Mouse (Mus musculus) neural tube, embryonic 12.5 days (tissue): ENCODE data around the gene Ablim1. TPM values are rescaled to one million over a fixed set of nuclear protein-coding genes. Genes with fewer than 3 reads are reported as not detected.

Experiments
- ATAC-seq: fragments of 200-750 bp; cut with Nextera tagmentation; 2 replicates; pipeline ENCODE4 v1.8.0; 2017; ENCODE audit warnings: low read depth, mild to moderate bottlenecking, moderate TSS enrichment, moderate library complexity; ENCODE audit not compliant: low FRiP score
- H3K27ac ChIP-seq: fragments of 300-500 bp; sonication (generic); 2 replicates; pipeline ENCODE4 v1.5.1; 2016
- H3K27me3 ChIP-seq: fragments of 300-500 bp; sonication (generic); replicated peaks from 2 replicates; pipeline ENCODE4 v1.6.1; 2016; ENCODE audit warnings: mild to moderate bottlenecking
- H3K36me3 ChIP-seq: fragments of 300-500 bp; sonication (generic); 2 replicates; pipeline ENCODE4 v1.6.1; 2016; ENCODE audit warnings: mild to moderate bottlenecking
- H3K4me1 ChIP-seq: fragments of 300-500 bp; sonication (generic); 2 replicates; pipeline ENCODE4 v1.6.1; 2016
- H3K4me2 ChIP-seq: fragments of 300-500 bp; sonication (generic); replicated peaks from 2 replicates; pipeline ENCODE4 v1.6.1; 2016; ENCODE audit warnings: mild to moderate bottlenecking
- H3K4me3 ChIP-seq: fragments of 300-500 bp; sonication (generic); 2 replicates; pipeline ENCODE4 v1.5.1; 2016
- H3K9ac ChIP-seq: fragments of 300-500 bp; sonication (generic); 2 replicates; pipeline ENCODE4 v1.6.1; 2016; ENCODE audit warnings: mild to moderate bottlenecking
- H3K9me3 ChIP-seq: fragments of 300-500 bp; sonication (generic); 2 replicates; pipeline ENCODE4 v1.6.1; 2016; ENCODE audit warnings: mild to moderate bottlenecking
- WGBS: fragments of 180-500 bp; shearing (Covaris S2); methylation state at CpG from one replicate; pipeline ENCODE4 v1.1.7; 2016; 5-methylcytosine and 5-hydroxymethylcytosine counted together
- polyA plus RNA-seq: library from polyadenylated mRNA; unstranded; fragments of >200 nt; fragmentation: Nextera tagmentation; extraction: Ambion mirVana; gene quantifications from 2 replicates; pipeline ENCODE4 v1.2.1, GENCODE M21; 2016

Ablim1 gene
- polyA plus RNA-seq, 1 experiment from 2014 or later, result 34.9 TPM

DNA sequence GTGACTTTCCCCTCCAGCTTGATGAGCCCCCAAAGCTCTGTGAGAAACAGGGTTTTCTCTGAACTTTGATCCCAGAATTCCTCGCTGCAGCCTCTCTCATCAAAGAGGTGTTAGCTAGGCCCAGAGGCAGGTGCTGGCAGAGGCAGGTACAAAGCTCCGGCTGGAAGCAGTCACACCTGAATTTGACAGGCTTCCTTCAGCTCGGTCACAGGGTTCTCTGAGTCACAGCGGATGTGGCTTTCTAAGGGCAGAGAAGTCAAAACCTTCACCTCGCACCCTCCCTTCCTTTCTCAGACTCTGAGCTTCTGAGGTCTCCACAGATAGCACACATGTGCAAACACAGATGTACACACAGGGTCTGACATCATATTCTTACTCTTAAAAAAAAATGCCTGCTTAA lies 182.4 kb downstream of the Ablim1 start:
- Histone ChIP-seq H3K36me3 (no peaks in the 10 kb centered on the region), H3K9me3 (no peaks in the 10 kb centered on the region), H3K27ac (no peak overlapping the region), H3K9ac (no peak overlapping the region), H3K4me3 (no peak overlapping the region), H3K4me1 (peaks cover 10% of the 10 kb centered on the region), H3K27me3 (no peaks in the 10 kb centered on the region), H3K4me2 (no peak overlapping the region)
- 88% methylated on average over 5 of the region's 5 CpGs for WGBS
- no peak for ATAC-seq

GRCm38 (mm10) chr19:57131366-57131765 lies 183.4 kb downstream of the Ablim1 start:
- Histone ChIP-seq H3K4me3 (no peak overlapping the region), H3K9ac (no peak overlapping the region), H3K27me3 (no peaks in the 10 kb centered on the region), H3K9me3 (no peaks in the 10 kb centered on the region), H3K4me2 (no peak overlapping the region), H3K36me3 (no peaks in the 10 kb centered on the region), H3K4me1 (peaks cover 10% of the 10 kb centered on the region), H3K27ac (no peak overlapping the region)
- no peak for ATAC-seq
- WGBS, result 81% methylated on average over 4 of the region's 4 CpGs

DNA sequence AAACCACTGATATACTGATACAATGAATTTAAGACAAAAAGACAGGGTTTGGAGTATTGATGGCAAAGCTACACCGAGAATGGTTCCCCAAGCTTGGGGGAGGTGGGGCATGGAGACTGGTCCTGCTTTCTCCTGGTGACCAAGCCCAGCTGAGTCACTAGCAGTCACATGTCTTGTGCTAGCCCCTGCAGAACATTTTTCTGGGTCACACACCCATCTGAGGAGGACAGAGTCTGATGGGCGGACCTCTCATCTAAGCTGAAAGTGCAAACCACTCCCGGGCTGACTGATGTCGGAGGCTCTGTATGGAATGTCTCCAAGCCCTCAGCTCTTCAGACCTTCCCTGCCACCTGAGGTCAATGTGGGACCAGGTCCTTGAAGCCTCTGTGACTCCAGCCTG lies 184.1 kb downstream of the Ablim1 start:
- no peak for ATAC-seq
- H3K9me3 ChIP-seq, result no peaks in the 10 kb centered on the region
- no peaks in the 10 kb centered on the region for H3K27me3 ChIP-seq
- no peak overlapping the region for H3K9ac ChIP-seq
- no peak overlapping the region for H3K4me2 ChIP-seq
- 85% methylated on average over 4 of the region's 4 CpGs for WGBS
- no peaks in the 10 kb centered on the region for H3K36me3 ChIP-seq
- H3K27ac ChIP-seq, result no peak overlapping the region
- peaks cover 10% of the 10 kb centered on the region for H3K4me1 ChIP-seq
- H3K4me3 ChIP-seq, result no peak overlapping the region

DNA sequence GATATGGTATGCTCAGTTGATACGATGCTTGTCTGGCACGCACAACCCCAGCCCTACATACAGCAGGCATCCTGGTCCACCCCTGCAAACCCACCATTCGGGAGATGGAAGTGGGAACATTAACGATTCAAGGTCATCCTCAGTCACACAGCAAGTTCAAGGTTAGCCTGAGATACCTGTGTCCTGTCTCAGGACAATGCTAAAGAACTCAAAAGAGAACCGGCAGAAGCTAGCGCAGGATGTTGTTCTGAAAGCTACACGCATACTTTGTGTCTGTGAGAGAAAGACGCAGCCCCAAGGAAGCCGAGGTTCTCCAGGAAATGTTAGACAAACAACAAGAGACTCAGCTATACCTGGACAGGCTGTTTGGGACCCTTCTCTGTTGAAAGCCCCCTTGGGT lies 185.0 kb downstream of the Ablim1 start:
- Histone ChIP-seq H3K4me2 (no peak overlapping the region), H3K9me3 (no peaks in the 10 kb centered on the region), H3K27me3 (no peaks in the 10 kb centered on the region), H3K4me3 (no peak overlapping the region), H3K4me1 (peaks cover 8% of the 10 kb centered on the region), H3K27ac (no peak overlapping the region), H3K9ac (no peak overlapping the region), H3K36me3 (no peaks in the 10 kb centered on the region)
- no peak for ATAC-seq
- 90% methylated on average over 9 of the region's 9 CpGs for WGBS

- ATAC-seq, result no peak
- H3K4me2 ChIP-seq, result no peak overlapping the region
- H3K27ac ChIP-seq, result no peak overlapping the region
- H3K9ac ChIP-seq, result no peak overlapping the region
- no peak overlapping the region for H3K4me3 ChIP-seq
- 80% methylated on average over 6 of the region's 6 CpGs for WGBS
- no peaks in the 10 kb centered on the region for H3K36me3 ChIP-seq
- no peaks in the 10 kb centered on the region for H3K9me3 ChIP-seq
- H3K27me3 ChIP-seq, result no peaks in the 10 kb centered on the region
- peaks cover 6% of the 10 kb centered on the region; the same call in 1 of the 2 replicates for H3K4me1 ChIP-seq
Measured at GRCm38 (mm10) chr19:57128037-57128436, 186.7 kb downstream of the Ablim1 start.

DNA sequence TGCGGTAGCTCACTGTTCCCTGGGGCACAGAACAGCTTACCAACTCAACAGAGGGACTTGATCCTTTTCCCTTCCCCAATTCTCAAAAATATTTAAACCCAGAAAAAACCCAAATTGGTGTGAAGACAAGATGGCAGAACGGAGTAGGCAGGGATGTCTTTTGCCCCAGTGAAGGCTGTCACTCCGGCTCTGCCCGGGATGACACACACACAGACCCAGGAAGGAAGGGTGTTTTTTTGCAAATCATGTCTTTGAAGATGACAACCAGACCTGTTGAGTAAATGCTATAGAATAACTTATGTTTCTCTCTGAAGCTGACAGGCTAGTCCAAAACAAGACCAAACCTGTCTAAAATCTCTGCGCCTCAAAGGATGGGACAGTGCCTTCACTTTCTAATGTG lies 187.2 kb downstream of the Ablim1 start:
- H3K36me3 ChIP-seq, result no peaks in the 10 kb centered on the region
- no peak overlapping the region for H3K4me2 ChIP-seq
- H3K4me1 ChIP-seq, result peaks cover 6% of the 10 kb centered on the region; the same call in 1 of the 2 replicates
- no peak for ATAC-seq
- no peaks in the 10 kb centered on the region for H3K9me3 ChIP-seq
- H3K27me3 ChIP-seq, result no peaks in the 10 kb centered on the region
- H3K27ac ChIP-seq, result no peak overlapping the region
- no peak overlapping the region for H3K9ac ChIP-seq
- H3K4me3 ChIP-seq, result no peak overlapping the region
- WGBS, result 94% methylated on average over 5 of the region's 5 CpGs

- Histone ChIP-seq H3K4me3 (no peak overlapping the region), H3K9me3 (no peaks in the 10 kb centered on the region), H3K27me3 (no peaks in the 10 kb centered on the region), H3K4me1 (peaks cover 6% of the 10 kb centered on the region; the same call in 1 of the 2 replicates), H3K36me3 (no peaks in the 10 kb centered on the region), H3K27ac (no peak overlapping the region), H3K9ac (no peak overlapping the region), H3K4me2 (no peak overlapping the region)
- ATAC-seq, result no peak
- WGBS, result 84% methylated on average over 10 of the region's 10 CpGs
Measured at GRCm38 (mm10) chr19:57126950-57127349, 187.8 kb downstream of the Ablim1 start.

DNA sequence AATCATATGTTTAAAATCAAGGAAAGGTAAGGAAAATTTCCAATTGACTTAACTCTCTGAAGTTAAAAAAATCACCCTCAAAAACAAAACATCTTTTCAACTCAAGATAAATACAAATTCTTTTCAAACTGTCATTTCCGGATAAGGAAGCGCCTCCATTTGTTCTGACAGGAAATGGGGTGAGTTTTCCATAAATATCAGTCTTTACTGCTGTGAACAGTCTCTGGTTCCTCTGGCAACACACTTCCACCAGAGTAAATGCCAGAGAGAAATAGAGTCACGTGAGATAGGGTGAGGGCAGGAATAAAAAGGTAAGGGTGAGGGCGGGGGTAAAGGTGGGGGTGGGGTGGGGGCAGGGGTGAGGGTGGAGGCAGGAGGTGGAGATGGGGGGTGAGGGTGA lies 189.8 kb downstream of the Ablim1 start:
- no peaks in the 10 kb centered on the region for H3K27me3 ChIP-seq
- H3K4me1 ChIP-seq, result peaks cover 6% of the 10 kb centered on the region; the same call in 1 of the 2 replicates
- H3K4me2 ChIP-seq, result no peak overlapping the region
- 78% methylated on average over 4 of the region's 4 CpGs for WGBS
- no peak overlapping the region for H3K4me3 ChIP-seq
- no peak for ATAC-seq
- H3K36me3 ChIP-seq, result no peaks in the 10 kb centered on the region
- no peak overlapping the region for H3K9ac ChIP-seq
- H3K27ac ChIP-seq, result no peak overlapping the region
- H3K9me3 ChIP-seq, result no peaks in the 10 kb centered on the region

DNA sequence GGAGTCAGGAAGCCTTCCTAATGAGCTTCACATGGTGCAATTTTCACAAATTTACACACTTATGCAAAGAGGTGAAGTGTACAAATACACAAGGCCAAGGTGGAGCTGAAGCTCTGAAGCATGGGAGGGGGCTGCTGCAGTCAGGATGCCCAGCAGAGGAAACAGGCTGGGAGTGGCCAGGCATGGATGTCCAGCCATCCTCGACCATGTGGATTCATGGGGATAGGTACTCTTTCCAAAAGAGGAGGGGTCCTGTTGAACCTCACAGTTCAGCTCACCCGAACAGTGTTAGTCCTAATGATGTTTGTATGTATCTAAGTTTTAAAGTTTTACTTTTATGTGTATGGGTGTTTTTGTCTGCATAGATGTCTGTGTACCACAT lies 190.6 kb downstream of the Ablim1 start:
- Histone ChIP-seq H3K9me3 (no peaks in the 10 kb centered on the region), H3K27me3 (no peaks in the 10 kb centered on the region), H3K4me3 (no peak overlapping the region), H3K9ac (no peak overlapping the region), H3K4me1 (peaks cover 10% of the 10 kb centered on the region), H3K27ac (no peak overlapping the region), H3K36me3 (no peaks in the 10 kb centered on the region), H3K4me2 (no peak overlapping the region)
- 71% methylated on average over 2 of the region's 2 CpGs for WGBS
- no peak for ATAC-seq

- 63% methylated on average over 11 of the region's 11 CpGs for WGBS
- no peak overlapping the region for H3K9ac ChIP-seq
- H3K4me1 ChIP-seq, result peaks cover 14% of the 10 kb centered on the region
- H3K36me3 ChIP-seq, result no peaks in the 10 kb centered on the region
- H3K27me3 ChIP-seq, result no peaks in the 10 kb centered on the region
- ATAC-seq, result no peak
- no peaks in the 10 kb centered on the region for H3K9me3 ChIP-seq
- no peak overlapping the region for H3K4me2 ChIP-seq
- 0 out of 2 replicates have a peak overlapping the region, but pooled peaks have one; percentile 15 for H3K27ac ChIP-seq
- no peak overlapping the region for H3K4me3 ChIP-seq
Measured at GRCm38 (mm10) chr19:57123503-57124137, 191.1 kb downstream of the Ablim1 start.

GRCm38 (mm10) chr19:57122261-57122660 lies 192.5 kb downstream of the Ablim1 start:
- no peak for ATAC-seq
- H3K9me3 ChIP-seq, result no peaks in the 10 kb centered on the region

GRCm38 (mm10) chr19:57121036-57121435 lies 193.7 kb downstream of the Ablim1 start:
- no peaks in the 10 kb centered on the region for H3K9me3 ChIP-seq
- no peak for ATAC-seq
- peaks cover 28% of the 10 kb centered on the region for H3K4me1 ChIP-seq
- WGBS, result 90% methylated on average over 4 of the region's 4 CpGs
- no peak overlapping the region for H3K9ac ChIP-seq
- no peak overlapping the region for H3K27ac ChIP-seq
- H3K4me2 ChIP-seq, result no peak overlapping the region
- no peak overlapping the region for H3K4me3 ChIP-seq
- H3K27me3 ChIP-seq, result no peaks in the 10 kb centered on the region
- H3K36me3 ChIP-seq, result no peaks in the 10 kb centered on the region

More at GRCm38 (mm10) chr19:57122261-57122660, 192.5 kb downstream of the Ablim1 start:
- H3K27me3 ChIP-seq, result no peaks in the 10 kb centered on the region
- no peak overlapping the region for H3K4me3 ChIP-seq
- H3K36me3 ChIP-seq, result no peaks in the 10 kb centered on the region
- H3K4me1 ChIP-seq, result peaks cover 21% of the 10 kb centered on the region
- no peak overlapping the region for H3K9ac ChIP-seq
- H3K4me2 ChIP-seq, result no peak overlapping the region
- no peak overlapping the region for H3K27ac ChIP-seq
- WGBS, result 85% methylated on average over 3 of the region's 3 CpGs

DNA sequence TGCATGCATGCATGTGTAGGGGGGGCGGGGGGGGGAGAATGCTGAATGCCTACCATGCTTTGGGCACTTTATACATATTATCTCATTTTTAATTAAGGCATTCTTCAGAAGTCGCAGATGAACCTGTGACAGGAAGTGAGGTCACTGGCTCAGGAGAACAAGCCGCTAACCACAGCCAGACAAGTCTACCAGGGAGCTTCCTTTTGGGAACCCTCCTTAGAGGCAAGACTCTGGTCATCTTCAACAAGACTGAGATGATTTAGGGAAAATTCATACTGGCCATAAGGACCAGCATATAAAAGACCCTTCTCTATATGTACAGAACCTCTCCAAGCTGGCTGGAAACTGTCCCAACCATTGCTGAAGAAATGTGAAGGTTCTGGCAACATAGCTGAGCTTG lies 195.1 kb downstream of the Ablim1 start:
- H3K4me2 ChIP-seq, result no peak overlapping the region
- peaks cover 28% of the 10 kb centered on the region for H3K4me1 ChIP-seq

More for the DNA sequence above, 195.1 kb downstream of the Ablim1 start:
- Histone ChIP-seq H3K9me3 (no peaks in the 10 kb centered on the region), H3K4me3 (no peak overlapping the region), H3K27me3 (no peaks in the 10 kb centered on the region), H3K27ac (no peak overlapping the region), H3K9ac (no peak overlapping the region), H3K36me3 (no peaks in the 10 kb centered on the region)
- ATAC-seq, result no peak
- 74% methylated on average over 3 of the region's 3 CpGs for WGBS
